Mouse (Mus musculus) erythroblast, adult 5-6 weeks (primary cell): ENCODE data around the gene Gtf2ird1. TPM values are rescaled to one million over a fixed set of nuclear protein-coding genes. Genes with fewer than 3 reads are reported as not detected.
"Not testable (repeated sequence)": the region's sequence is repeated elsewhere in the genome, so short reads cannot be mapped to it uniquely, and the experiment has no call there.

ENCODE experiments used
- ATAC-seq: replicated peaks from 2 replicates; pipeline ENCODE4 v1.8.0; 2016; ENCODE audit warnings: moderate number of reproducible peaks, mild to moderate bottlenecking, moderate TSS enrichment, inconsistent platforms; ENCODE audit not compliant: poor library complexity, low FRiP score, severe bottlenecking
- total RNA-seq, 2 experiments: library from RNA; stranded (forward) in 1 of 2; stranded (reverse) in 1 of 2; fragments of 150-400 nt in 1 of 2; fragments of 200-764, 138-1000 nt in 1 of 2; gene quantifications; 2 replicates each; pipeline versions ENCODE4 v1.2.3 to v1.2.4; 2015 to 2017; ENCODE audit warnings: low replicate concordance in 2 of 2

Gene Gtf2ird1
- total RNA-seq, 2 experiments from 2014 or later = 2.2 to 3.3 TPM

GRCm38 (mm10) chr5:134475686-134476085 lies 19.2 kb upstream of the Gtf2ird1 start:
- not testable (repeated sequence) for ATAC-seq

GRCm38 (mm10) chr5:134475006-134475605 lies 18.6 kb upstream of the Gtf2ird1 start:
- ATAC-seq = no peak

GRCm38 (mm10) chr5:134473902-134474301 lies 17.4 kb upstream of the Gtf2ird1 start:
- peak; percentile 65; the same call in 1 of the 2 replicates for ATAC-seq

- no peak for ATAC-seq
Observed at GRCm38 (mm10) chr5:134470538-134471169, 14.1 kb upstream of the Gtf2ird1 start.

GRCm38 (mm10) chr5:134469559-134470150 lies 13.1 kb upstream of the Gtf2ird1 start:
- ATAC-seq = no peak

GRCm38 (mm10) chr5:134468158-134468765 lies 11.7 kb upstream of the Gtf2ird1 start:
- no peak for ATAC-seq

- ATAC-seq = 0 out of 2 replicates have a peak, but pooled peaks have one; percentile 45
Observed at GRCm38 (mm10) chr5:134467030-134467549, 10.6 kb upstream of the Gtf2ird1 start.

- no peak for ATAC-seq
Observed at GRCm38 (mm10) chr5:134466296-134467029, 9.9 kb upstream of the Gtf2ird1 start.

GRCm38 (mm10) chr5:134465197-134465596 lies 8.7 kb upstream of the Gtf2ird1 start:
- ATAC-seq = no peak

- no peak for ATAC-seq
Observed at GRCm38 (mm10) chr5:134464225-134464624, 7.7 kb upstream of the Gtf2ird1 start.

GRCm38 (mm10) chr5:134462731-134463130 lies 6.2 kb upstream of the Gtf2ird1 start:
- no peak for ATAC-seq

- no peak for ATAC-seq
Observed at GRCm38 (mm10) chr5:134462316-134462715, 5.8 kb upstream of the Gtf2ird1 start.

- ATAC-seq = no peak
Observed at GRCm38 (mm10) chr5:134460546-134460945, 4.0 kb upstream of the Gtf2ird1 start.

GRCm38 (mm10) chr5:134459096-134459495 lies 2.6 kb upstream of the Gtf2ird1 start:
- no peak for ATAC-seq

GRCm38 (mm10) chr5:134458416-134458815 lies 1.9 kb upstream of the Gtf2ird1 start:
- no peak for ATAC-seq

GRCm38 (mm10) chr5:134457371-134457770 lies 855 bp upstream of the Gtf2ird1 start:
- no peak for ATAC-seq

- no peak for ATAC-seq
Observed at GRCm38 (mm10) chr5:134455914-134456423, 547 bp downstream of the Gtf2ird1 start.

- ATAC-seq = 0 out of 2 replicates have a peak, but pooled peaks have one; percentile 16
Observed at GRCm38 (mm10) chr5:134455186-134455895, 1.2 kb downstream of the Gtf2ird1 start.

- no peak for ATAC-seq
Observed at GRCm38 (mm10) chr5:134454421-134454820, 2.1 kb downstream of the Gtf2ird1 start.
